Mouse (Mus musculus) kidney, postnatal 10 days (tissue): ENCODE measurements around the gene Eya3.
"Not testable (repeated sequence)": the region's sequence is repeated elsewhere in the genome, so short reads cannot be mapped to it uniquely, and the experiment has no call there.

Experiments used
- DNase-seq: peaks from one replicate; pipeline ENCODE4 v3.0.0; 2021; ENCODE audit warnings: mixed read lengths

The Eya3 gene

DNA sequence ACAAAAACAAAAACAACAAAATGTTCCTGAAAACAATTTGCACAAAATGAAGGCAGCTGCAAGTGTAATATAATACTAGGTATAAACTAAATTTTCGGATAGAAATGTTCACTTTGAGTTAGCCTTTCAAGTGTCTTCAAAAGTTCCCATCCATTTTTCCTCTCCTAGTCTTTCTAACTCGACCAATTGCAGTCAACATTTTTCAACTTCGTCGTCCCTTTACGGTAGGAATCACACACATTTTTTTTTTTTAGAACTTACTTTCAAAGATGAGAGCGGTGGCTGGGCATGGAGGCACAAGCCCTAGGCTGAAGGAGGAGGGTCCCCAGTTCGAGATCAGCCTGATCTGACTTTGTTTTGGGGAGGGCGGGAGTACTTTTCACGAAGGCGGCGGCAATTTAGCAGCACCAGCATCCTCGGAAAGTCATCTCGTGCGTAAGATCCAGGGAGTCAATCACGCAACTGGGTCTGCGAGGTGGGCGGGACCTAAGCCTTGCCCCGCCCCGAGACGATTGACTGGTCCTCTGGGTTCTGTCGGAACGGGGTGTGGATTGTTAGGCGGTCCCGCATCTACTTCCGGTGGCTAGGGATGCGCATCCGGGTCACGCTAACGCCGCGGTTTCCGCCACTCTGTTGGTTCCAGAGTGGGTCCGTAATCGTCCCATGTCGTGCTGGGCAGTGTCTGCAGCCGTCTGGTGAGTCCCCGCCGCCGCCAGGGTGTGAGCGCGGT lies at the start of gene Eya3:
Gene Eya3 (plus strand): TSS at position 527 of the 730 bp plus-strand sequence.
- peak; percentile 97 for DNase-seq

DNA sequence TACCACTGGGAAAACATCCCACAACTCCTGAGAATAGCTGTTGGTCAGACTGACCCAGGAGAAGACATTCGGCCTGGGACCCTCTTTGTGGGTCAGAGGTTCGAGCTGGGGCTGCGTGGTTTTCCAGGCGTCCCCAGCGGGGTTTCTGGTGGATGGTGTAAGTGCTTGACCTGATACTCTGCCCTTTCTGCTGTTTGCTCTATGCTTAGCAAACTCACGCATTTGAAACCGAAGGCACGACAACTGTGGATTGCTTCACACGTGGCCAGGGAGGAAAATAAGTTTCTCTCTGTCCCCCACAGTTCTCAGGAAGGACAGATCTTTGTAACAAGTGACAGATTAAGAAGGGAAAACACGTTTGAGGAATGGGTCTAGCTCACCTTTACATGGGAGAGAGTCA lies 48.1 kb upstream of the Eya3 start:
- DNase-seq, result no peak

DNA sequence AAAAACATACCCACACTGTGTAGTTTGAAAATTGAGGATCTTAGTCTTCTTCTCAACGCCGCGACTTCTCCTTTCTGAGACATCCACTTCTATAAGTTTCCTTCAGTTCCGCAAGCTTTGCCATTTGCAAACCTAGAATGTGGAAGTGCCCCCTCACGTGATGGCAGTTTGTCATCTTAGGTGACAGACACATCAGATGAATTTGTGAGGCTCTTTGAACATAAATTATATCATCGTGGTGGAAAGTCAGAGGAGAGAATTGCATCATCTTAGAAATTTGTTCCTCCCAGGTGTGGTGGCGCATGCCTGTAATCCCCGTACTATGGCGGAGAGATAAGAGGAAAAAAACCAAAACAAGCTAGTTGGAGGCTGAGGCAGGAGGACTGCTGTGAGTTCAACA lies 45.8 kb upstream of the Eya3 start:
- DNase-seq, result no peak

DNA sequence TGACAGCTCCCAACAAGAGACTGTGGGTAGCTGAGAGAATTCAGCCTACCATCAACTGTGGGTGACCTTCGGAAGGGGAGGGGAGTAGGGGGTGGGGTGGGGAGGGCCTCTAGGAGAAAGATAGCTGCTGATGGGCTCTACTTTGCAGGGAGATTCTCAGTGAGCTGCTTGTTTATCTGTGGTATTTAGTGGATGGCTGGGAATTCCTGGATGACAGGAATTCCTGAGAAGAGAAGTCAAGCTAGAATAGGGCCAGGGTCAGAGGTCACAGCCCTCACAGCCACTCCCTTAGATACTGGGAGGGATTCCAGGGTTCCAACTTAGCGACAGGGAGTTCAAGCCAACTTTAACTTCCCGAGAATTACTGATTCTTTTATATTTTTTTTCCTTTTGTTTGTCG lies 44.6 kb upstream of the Eya3 start:
- peak; percentile 46 for DNase-seq

DNA sequence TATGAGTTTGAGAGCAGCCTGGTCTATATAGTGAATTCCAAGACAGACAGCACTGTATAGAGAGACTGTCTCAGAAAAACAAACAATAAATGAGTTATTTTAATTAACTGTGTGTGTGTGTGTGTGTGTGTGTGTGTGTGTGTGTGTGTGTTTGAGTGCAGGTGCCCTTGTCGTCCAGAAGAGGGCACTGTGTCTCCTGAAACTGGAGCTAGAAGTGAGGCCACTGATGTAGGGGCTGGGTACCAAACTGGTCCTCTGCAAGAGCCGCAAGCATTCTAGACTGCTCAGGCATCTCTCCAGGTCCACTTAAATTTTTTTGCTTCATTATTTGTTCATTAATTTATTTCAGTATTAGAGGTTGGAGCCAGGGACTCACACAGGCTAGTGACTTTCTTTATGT lies 39.9 kb upstream of the Eya3 start:
- DNase-seq, result no peak

DNA sequence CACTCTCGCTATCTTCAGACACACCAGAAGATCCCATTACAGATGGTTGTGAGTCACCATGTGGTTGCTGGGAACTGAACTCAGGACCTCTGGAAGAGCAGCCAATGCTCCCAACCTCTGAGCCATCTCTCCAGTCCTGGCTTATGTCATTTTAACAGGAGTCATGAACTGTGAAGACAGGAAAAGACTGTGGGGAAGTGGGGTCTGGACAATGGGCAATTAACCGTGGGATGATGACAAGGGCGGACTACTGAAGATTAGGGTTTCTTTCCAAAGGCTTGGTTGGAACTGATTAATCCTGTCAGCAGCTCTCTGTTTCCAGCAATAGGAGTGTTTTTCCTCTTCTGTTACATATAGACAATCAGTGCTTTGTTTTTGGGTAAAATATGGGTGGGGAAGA lies 39.0 kb upstream of the Eya3 start:
- no peak for DNase-seq

DNA sequence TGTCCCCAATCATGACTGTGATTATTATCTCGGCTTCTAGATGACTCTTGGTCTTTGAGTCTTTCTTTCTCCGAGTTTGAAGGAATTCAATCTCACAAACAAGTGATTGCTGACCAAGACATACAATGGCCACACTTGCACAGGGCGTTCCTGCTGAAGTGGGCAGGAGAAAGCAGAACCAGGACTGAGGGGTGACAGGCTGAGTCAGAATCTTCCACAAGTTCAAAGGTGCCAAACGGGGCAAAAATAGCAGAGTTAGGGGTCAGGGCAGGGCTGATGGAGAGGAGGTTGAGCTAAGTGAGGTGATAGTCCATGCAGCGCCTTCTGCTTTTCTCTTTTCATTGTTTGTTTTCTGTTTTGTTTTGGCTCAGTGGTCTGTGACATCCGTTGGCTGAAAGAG lies 38.3 kb upstream of the Eya3 start:
- no peak for DNase-seq

DNA sequence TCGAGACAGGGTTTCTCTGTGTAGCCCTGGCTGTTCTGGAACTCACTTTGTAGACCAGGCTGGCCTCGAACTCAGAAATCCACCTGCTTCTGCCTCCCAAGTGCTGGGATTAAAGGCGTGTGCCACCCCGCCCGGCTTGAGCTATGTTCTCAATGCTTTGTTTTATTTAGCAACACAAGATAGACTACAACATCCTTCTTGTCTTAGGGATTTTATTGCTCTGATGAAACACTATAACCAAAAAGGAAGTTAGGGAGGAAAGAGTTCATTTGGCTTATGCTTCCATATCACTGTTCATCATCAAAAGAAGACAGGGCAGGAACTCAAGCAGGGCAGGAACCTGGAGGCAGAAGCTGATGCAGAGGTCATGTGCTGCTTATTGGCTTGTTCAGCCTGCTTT lies 37.5 kb upstream of the Eya3 start:
- DNase-seq, result not testable (repeated sequence)

DNA sequence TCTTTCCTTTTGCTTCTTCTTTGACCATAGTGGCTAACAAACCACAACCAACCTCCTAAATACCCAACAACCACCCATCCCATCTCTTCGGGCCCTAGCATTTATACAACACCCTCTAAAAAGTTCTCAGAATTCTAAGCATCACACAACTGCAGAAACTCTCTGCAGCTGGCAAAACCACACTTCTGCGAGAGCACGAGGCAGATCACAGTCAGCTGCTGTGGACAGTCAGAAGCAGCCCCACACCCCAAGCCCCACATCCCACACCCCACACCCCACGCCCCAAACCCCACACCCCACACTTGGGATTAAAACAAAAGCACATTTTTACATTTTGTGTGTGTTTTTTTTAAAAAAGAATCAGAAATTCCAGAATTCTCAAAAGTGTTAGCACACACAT lies 35.3 kb upstream of the Eya3 start:
- no peak for DNase-seq

DNA sequence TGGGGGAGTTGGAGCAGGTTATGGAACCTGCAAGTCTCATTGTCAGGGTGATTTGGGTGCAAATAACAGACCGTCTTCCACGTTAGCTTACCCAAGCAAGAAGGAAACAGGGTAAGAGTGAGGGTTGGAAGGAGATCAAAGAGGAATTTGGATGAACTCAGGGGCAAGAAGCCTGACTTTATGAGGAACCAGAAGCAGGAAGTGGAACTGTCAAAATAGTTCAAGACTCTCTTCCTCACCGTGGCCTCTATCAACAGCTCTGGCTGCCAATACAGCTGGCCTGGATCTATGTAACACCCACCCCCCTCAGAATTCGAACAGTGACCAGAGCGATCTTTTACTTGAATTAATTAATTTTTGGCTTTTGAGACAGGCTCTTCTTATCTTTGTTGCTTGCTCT lies 33.0 kb upstream of the Eya3 start:
- no peak for DNase-seq

DNA sequence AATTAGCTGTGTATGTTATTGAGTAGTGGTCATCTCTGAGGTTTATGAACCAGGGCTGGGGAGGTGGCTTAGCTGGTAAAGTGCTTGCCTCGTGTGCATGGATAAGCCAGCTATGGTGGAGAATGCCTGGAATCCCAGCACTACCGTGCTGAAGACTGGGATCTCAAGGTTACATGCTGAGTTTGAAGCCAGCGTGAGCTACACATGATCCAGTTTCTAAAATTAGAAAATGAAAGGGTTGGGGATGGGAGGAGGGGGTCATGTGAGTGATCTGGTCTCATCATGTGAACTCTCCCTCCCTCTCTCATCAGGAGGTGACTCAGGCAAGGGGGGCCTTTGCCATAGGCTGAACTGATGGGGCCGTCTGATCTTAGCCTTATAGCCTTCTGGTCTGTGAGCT lies 30.6 kb upstream of the Eya3 start:
- no peak for DNase-seq

DNA sequence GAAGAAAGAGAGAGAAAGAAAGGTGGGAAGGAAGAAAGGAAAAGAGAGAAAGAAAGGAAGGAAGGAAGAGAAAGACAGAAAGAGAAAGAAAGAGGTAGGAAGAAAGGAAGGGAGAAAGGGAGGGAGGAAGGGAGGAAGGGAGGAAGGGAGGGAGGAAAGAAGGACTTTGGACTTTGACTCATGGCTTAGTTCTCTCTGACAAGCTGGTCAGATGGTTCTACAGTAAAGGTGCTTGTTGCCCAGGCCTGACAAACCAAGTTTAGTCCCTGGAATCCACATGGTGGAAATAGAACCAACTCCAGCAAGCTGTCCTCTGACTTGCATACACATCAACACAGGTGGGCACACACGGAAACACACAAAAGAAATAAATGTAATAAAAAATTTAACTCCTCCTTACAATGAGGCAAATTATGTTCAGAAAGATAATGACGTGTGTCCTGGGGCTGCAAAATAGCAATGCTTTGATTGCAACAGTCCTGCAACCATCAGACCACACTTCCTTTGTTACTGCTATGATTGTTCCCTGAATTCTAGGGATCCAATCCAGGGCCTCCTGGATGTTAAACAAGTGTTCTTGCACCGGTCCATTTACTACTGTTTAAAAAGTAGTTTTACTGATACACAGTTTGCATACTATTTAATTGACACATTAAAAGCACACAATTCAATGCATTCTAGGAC lies 28.3 kb upstream of the Eya3 start:
- DNase-seq, result no peak

DNA sequence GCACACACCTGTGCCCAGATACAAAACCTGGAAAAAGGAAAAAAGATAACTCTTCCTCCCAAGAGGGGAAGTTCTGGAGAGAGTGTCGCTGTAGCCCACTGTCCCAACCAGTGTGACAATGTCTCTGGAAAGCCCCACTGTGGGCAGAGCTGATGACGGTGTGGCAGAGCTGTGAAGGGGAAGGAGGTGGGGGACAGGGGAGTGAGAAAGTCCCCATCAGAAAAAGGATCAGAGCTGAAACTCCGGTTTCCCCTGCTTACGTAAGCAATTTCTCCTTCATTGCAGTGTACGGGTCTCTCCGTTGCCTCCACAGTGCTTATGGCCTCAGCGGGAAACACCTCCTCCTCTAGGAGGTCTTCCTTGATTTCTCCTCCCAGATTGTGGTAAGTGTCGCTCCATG lies 27.5 kb upstream of the Eya3 start:
- no peak for DNase-seq

DNA sequence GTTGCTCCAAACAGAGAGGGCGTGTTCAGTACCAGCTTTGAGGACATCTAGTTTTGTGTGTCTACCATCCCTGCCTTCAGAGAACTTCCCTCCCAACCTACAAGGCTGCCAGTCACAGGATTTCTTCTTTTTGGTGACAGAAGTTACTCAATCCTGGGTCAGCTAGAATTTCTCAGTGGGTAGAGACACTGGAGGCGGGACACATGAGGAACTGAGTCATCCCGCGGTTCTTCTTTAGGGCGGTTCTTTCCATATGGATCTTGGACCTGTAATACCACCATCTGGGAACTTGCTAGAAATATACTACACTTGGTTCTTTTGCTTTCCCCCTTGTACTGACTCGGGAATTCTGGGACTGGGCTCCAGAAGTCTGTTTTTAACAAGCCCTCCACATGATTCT lies 20.9 kb upstream of the Eya3 start:
- no peak for DNase-seq

DNA sequence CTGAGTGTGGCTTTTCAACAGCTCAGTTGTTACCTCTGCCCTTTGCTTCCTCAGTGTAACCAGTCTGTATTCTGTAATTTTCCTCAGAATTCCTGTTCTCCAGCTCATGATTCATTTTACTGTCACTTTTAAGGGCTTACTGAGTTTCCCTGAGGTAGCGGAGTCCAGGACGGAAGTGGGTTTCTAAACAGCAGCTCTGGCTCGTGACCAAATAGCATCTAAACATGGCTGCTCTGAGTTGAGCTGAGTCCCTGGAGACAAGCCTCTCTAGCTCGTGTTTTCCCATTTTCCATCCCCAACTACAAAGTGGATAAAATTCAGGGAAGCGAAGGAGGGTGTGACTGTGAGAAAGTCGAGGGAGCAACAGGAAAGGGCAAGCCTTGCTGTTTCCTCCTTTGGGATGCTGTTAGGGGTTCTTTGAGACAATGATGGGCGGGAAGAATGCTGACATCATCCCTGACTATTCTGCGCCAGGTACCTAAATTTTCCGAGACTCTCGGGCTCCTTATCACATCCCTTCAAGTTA lies 19.9 kb upstream of the Eya3 start:
- DNase-seq, result peak; percentile 58

DNA sequence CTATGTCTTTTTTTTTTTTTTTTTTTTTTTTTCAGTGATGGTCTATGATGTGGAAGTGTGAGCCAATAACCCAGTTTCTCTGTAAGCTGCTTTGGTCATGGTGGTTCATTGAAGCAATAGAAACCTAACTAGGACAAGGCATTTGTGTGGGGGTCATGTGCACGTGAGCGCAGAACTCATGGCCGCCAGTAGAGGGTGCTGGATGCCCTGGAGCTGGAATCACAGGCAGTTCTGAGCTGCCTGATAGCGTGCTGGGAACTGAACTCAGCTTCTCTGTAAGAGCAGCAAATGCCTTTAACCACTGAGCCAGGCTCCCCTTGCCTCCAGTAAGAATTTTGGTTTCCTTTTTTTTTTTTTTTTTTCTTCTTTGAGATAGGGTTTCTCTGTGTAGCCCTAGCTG lies 18.7 kb upstream of the Eya3 start:
- DNase-seq, result no peak

DNA sequence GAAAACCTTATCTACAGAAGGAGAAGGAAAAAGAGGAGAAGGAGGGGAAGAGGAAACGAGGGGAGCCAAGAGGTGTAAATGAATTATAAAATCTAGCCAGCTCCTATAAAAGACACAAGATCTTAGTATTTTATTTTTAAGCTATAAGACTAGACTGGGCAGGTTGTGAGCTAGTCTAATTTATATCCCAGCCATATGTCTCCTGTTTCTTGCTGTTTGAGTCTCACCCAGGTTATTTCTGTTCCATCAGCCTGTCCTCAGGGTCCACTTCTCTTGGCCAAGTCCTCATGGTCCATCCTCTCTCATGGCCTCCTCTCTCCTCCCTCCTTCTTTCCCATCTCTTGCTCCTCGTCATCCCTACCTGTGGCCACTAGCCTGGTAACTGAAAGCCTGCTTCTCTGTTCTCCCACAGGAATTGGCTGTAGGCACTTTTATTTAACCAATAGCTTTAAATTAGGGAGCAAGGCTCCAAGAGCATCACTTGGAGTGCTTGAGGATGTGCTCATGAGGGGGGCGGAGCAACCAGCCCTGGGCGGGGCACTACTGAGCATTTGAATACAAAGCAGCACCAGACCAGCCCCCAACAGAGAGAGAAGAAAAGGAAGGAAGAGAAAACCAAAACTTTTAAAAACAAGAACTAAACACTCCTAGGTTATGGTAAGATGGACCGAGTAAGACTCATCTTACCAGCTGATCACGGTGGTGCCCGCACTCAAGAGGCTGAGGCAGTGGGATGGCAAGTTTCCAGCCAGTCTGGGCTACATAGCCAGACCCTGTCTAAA lies 17.3 kb upstream of the Eya3 start:
- DNase-seq, result no peak

DNA sequence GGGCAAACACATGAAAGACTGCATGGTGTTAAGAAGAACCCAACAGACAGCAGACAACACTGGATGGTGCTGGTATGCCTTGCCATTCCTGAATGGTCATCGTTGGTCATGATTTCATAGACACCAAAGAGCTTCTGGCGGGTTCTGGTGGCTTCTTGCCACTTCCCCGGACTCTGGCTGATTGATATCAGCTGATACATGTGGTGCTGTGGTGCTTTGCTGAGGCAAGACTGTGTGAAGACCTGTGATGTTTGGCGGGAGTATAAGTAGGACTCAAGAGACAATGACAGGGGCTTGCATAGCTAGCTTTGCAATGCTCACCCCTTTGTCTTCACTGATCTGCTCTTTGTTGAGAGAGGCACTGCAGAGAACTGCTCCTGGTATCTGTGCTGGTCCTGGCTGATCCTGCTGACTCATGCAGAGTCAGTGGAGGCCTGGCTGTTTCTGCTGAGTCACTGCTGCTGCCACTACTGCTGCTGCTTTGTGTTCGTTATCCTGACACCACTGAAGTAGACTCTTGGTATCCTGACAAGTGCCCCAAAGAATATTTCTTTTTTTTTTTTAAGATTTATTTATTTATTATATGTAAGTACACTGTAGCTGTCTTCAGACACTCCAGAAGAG lies 14.6 kb upstream of the Eya3 start:
- no peak for DNase-seq

DNA sequence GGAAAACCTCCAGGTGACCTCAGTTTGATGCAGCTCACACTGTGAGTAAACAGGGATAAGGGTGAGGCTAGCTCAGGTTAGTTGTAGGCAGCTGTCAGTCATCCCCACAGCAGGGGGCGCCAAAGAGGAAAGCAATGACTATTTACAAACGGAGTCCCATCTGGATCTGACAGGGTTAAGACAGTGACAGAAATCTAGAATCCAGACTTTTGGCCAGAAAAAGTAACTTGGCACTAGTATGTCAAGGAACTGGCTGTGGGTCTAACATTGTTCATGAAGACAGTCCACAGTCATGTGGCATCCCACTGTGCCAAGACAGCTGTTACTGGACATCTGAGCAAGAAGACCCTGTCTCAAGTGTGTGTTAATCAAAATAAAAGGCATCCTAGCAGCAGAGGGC lies 10.0 kb upstream of the Eya3 start:
- DNase-seq, result peak; percentile 45

DNA sequence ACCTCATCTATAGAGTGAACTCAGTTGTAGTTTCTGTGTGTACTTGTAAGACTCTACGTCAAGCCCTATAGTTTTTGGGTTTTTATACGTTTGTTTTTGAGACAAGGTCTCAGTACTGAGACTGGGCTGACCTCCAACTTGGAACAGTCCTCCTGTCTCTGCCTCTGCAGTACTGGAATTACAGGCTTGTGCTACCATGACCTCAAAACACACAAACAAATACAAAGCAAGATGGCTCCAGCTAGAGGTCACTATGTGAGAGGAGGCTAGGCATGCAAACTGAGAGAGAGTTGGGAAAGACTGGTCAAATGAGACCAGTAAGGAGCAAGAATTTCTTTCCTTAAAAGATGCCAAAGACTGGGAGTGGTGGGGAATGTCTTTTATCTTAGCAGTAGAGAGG lies 2.8 kb upstream of the Eya3 start:
- no peak for DNase-seq

DNA sequence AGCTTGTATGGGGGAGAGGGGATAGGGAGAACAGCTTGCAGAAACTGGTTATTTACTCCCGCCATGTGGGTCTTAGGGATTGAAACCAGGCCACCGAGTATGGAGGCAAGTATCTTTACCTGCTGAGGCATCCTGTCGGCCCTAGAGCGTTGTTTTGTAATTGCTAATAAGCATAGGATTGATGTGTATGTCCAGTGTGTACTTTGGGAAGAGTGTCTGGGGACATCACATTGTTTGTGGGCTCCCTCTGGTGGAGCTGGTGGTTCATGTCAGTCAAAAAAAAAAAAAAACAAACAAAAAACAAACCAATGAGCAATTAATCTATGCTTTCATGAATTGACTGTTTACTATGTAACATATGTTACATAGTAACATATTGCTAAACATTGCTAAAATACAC lies 2.2 kb upstream of the Eya3 start:
- peak; percentile 55 for DNase-seq

DNA sequence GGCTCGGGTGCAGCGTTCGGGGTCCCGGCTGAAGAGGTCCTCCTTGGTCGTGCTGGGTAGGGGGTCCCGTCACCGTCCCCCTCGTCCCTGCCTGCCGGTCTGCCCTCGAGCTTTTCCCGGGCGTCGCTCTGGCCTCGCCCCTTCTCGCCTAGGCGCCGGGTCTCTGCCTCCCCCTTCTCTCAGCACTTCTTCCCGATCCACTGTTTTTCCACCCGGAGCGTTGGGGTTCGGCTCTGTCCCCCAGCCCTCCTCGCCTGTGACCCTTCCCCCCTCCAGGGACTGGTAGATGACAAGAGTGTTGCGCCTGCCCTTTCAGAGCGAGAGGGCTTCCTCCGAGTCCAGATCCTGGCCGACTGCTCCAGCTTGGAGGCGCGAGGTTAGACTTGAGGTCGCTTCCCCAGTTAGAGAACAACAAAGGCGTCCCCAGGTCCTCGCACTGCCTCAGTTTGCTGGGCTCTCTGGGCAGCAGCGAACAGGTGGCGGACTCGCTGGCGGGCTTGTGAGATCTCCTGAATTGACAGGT lies 465 bp downstream of the Eya3 start:
- peak; percentile 55 for DNase-seq

DNA sequence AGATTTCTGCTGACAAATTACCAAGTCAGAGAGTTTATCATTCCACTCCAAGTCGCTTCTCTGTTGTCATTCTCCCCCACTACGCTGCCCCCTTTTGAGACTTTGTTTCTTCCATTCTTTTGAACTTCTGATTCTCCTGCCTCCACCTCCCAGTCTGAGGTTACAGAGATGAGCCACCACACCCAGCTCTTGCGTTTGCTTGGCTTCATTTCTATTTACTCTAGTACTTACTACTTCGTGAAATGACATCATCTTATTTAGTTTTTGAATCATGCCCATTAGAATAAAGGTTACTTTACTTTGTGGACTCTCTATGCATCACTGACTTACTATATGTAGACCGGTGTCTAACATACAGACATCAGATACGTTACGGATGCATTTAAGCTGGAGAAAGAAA lies 8.7 kb downstream of the Eya3 start:
- no peak for DNase-seq
